In genomic region chr2:41672131-41672530, GRCm38 (mm10) we compare ENCODE assay signal across 18 mouse cellular contexts.
DNase-seq lines count a peak whose midpoint lies in the region; ATAC-seq and TF ChIP-seq lines count a peak whose summit lies in the region.
"Had no signal": no experiment of that assay in that cellular context is flagged by ENCODE, and none has a peak within 500 bp of the region (broad histone marks: within the 10 kb centered on the region; RNA-seq: fewer than 3 reads in every experiment).

No protein-coding gene starts in this region.

- H3K4me3 ChIP-seq in midbrain, embryonic 10.5 days = no peak overlapping the region
- H3K4me3 ChIP-seq in midbrain, postnatal 0 days (ENCODE audit: low read depth, low read length) = no peak overlapping the region
- no peak overlapping the region for H3K4me3 ChIP-seq in heart, embryonic 10.5 days
- H3K4me3 ChIP-seq: embryonic facial prominence, embryonic 12.5 days; forebrain, embryonic 12.5 days; heart, embryonic 15.5 days had no signal

- ATAC-seq in midbrain, postnatal 0 days (ENCODE audit: low FRiP score) = no peak
- ATAC-seq: forebrain, postnatal 0 days; hindbrain, embryonic 16.5 days; inflammation-experienced regulatory T-cells, adult 6 months; intestine, postnatal 0 days had no signal

- peak overlapping the region; percentile 70; the same call in 1 of the 2 replicates for H3K27ac ChIP-seq in midbrain, embryonic 10.5 days (replicated peaks)
- no peak overlapping the region for H3K27ac ChIP-seq in midbrain, postnatal 0 days (ENCODE audit: low read depth, low read length)
- no peak overlapping the region for H3K27ac ChIP-seq in heart, embryonic 10.5 days
- H3K27ac ChIP-seq: embryonic facial prominence, embryonic 12.5 days; forebrain, embryonic 12.5 days; heart, embryonic 15.5 days had no signal

- H3K9ac ChIP-seq in midbrain, postnatal 0 days (replicated peaks; ENCODE audit: low read length, poor library complexity, severe bottlenecking) = no peak overlapping the region
- H3K9ac ChIP-seq: embryonic facial prominence, embryonic 12.5 days; forebrain, embryonic 12.5 days; forebrain, postnatal 0 days; heart, embryonic 15.5 days had no signal

- TF ChIP-seq CTCF in midbrain, postnatal 0 days (IDR thresholded peaks at IDR 0.05) = no peak

- H3K27me3 ChIP-seq in midbrain, embryonic 10.5 days (ENCODE audit: low read depth, poor library complexity, severe bottlenecking) = no peaks in the 10 kb centered on the region
- H3K27me3 ChIP-seq in midbrain, postnatal 0 days (ENCODE audit: insufficient read depth, low read length) = no peaks in the 10 kb centered on the region
- H3K27me3 ChIP-seq in heart, embryonic 10.5 days (ENCODE audit: insufficient read depth, poor library complexity, severe bottlenecking) = no peaks in the 10 kb centered on the region
- H3K27me3 ChIP-seq: embryonic facial prominence, embryonic 12.5 days; forebrain, embryonic 12.5 days; heart, embryonic 15.5 days had no signal

- H3K36me3 ChIP-seq in midbrain, embryonic 10.5 days = no peaks in the 10 kb centered on the region
- H3K36me3 ChIP-seq in midbrain, postnatal 0 days (ENCODE audit: insufficient read depth, low read length) = no peaks in the 10 kb centered on the region
- H3K36me3 ChIP-seq in heart, embryonic 10.5 days = no peaks in the 10 kb centered on the region
- H3K36me3 ChIP-seq: embryonic facial prominence, embryonic 12.5 days; forebrain, embryonic 12.5 days; heart, embryonic 15.5 days had no signal

- H3K4me2 ChIP-seq in midbrain, postnatal 0 days (ENCODE audit: low read depth, low read length, poor library complexity, severe bottlenecking) = no peak overlapping the region
- H3K4me2 ChIP-seq: embryonic facial prominence, embryonic 12.5 days; forebrain, embryonic 12.5 days; heart, embryonic 11.5 days; heart, embryonic 15.5 days had no signal

- peaks cover 23% of the 10 kb centered on the region for H3K4me1 ChIP-seq in midbrain, embryonic 10.5 days
- H3K4me1 ChIP-seq in midbrain, postnatal 0 days (ENCODE audit: insufficient read depth, low read length) = no peaks in the 10 kb centered on the region
- H3K4me1 ChIP-seq in heart, embryonic 10.5 days = no peaks in the 10 kb centered on the region
- H3K4me1 ChIP-seq: embryonic facial prominence, embryonic 12.5 days; heart, embryonic 15.5 days had no signal

- 73% methylated on average over 4 of the region's 4 CpGs for WGBS in midbrain, embryonic 10.5 days
- 76% methylated on average over 4 of the region's 4 CpGs for WGBS in midbrain, postnatal 0 days
- WGBS in heart, embryonic 10.5 days = 74% methylated on average over 4 of the region's 4 CpGs

- peak; percentile 24 for DNase-seq in cerebellum, adult 11-12 months
- no peak for DNase-seq in cerebellum, adult 8-10 months
- no peak for DNase-seq in midbrain, embryonic 10.5 days (ENCODE audit: low spot score)
- DNase-seq in midbrain, postnatal 0 days (ENCODE audit: low spot score) = no peak
- peak; percentile 32 to 42 for DNase-seq in cerebellum, postnatal 10 days
- DNase-seq in heart, embryonic 10.5 days (ENCODE audit: low spot score) = no peak
- DNase-seq in frontal cortex, postnatal 14 days (ENCODE audit: low spot score in 2 of 2) = no peak
- DNase-seq: adrenal gland, postnatal 10 days; forebrain, postnatal 0 days; heart, adult 18-20 months; kidney, adult 8-10 months had no signal

- H3K9me3 ChIP-seq in midbrain, embryonic 10.5 days (replicated peaks) = no peaks in the 10 kb centered on the region
- H3K9me3 ChIP-seq in midbrain, postnatal 0 days (ENCODE audit: low read length) = no peaks in the 10 kb centered on the region
- H3K9me3 ChIP-seq in heart, embryonic 10.5 days = no peaks in the 10 kb centered on the region
- H3K9me3 ChIP-seq: embryonic facial prominence, embryonic 12.5 days; forebrain, embryonic 12.5 days; heart, embryonic 15.5 days had no signal

Comparison
In these comparisons a context has a peak if more than half of its experiments do, and no peak if none do; other contexts are left out.
1. DNase-seq: peak in cerebellum, adult 11-12 months (single experiment) and cerebellum, postnatal 10 days (2 of 2); none in cerebellum, adult 8-10 months (single experiment), midbrain, embryonic 10.5 days (single experiment), midbrain, postnatal 0 days (single experiment), heart, embryonic 10.5 days (single experiment) and frontal cortex, postnatal 14 days (0 of 2).